Mouse (Mus musculus): Measurements from ENCODE around the gene Prdm2.

Gene Prdm2

DNA sequence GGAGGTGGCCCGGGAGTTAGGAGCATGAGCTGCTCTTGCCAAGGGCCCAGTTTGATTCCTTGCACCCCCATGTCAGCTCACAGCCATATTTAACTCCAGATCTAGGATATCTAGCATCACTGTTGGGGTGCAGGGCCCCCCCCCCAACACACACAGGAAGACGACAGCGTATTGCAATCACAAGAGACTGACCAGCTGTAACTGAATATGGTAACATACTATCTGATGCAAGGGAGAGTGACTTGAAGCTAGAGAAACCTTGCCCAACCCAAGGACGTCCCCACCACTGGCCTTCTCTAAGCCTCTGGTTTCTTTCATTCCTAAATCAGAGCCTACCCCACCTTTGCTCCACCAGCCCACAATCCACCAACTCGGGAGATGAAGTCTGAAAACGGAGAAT lies 105.8 kb downstream of the Prdm2 start:
- no peak for DNase-seq (ENCODE audit: extremely low spot score, low spot score)

DNA sequence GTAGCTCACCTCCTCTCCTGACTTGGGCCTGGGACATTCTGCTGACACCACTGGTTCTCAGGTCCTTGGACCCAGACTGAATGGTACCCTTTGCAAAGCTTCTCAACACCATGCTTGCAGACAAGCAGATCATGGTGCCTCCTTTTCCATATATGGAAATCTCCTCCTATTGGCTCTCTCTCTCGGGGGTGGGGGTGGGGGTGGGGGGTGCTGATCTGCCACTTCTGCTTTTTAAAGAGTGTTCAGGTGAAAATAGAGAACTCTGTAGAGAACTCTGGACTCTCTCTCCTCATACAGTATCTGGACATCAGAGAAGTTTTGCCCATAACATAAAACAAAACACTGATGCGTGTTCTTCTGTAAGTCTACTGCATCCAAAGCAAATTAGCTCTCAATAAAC lies 106.2 kb downstream of the Prdm2 start:
- no peak for DNase-seq (ENCODE audit: extremely low spot score, low spot score)

DNA sequence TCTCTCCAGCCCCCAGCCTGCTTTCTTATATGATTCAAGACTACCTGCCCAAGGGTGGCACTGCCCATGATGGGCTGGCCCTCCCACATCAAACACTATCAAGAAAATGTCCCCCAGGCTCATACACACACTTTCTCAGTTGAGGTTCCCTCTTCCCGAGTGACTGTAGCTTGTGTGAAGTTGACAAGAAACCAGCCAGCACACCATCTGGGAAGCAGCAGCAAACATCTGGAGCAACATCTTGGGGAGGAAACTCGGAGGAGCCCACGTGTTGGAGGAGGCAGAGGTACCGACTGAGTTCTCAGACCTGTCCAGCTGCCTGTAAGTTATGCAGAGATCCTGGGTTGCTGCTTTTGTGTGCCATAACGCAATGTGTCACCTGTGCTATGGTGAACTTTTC lies 108.1 kb downstream of the Prdm2 start:
- no peak for DNase-seq (ENCODE audit: extremely low spot score, low spot score)

DNA sequence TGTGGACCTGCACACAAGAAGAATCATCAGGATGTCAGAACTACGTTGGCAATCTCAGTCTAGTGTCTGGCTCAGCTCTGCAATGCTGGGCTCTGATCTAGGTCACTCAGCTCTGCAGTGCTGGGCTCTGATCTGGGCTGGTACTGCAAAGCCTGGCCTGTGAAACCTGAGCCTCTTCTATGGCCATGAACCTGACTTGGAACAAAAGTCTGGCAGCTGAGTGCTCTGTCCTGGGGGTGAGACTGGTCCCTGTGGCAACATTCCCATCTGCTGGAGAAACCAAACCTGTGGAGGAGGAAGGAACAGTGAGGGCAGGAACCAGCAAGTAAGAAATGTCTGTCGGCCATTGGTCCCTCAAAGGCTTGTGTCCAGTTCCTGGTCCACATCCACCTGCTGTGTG lies 109.0 kb downstream of the Prdm2 start:
- no peak for DNase-seq (ENCODE audit: extremely low spot score, low spot score)

DNA sequence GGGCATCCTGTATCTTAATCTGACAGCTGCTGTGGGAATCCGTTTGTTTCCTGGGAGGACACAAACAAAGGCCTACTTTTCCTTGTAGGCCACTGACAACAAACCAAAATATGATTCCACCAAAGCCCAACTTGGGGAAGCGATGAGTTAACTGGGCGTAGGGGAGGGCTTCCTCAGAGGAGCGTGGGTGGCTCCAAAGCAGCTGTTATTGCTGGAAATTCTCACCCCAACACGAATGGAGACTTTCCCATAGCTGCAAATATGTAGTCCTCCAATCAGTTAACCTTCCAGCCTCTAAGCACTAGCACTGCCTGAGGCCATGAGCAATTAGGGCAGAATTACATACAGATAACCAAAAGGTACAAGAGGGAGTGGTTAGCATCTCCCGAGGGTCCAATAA lies 112.6 kb downstream of the Prdm2 start:
- no peak for DNase-seq (ENCODE audit: extremely low spot score, low spot score)

DNA sequence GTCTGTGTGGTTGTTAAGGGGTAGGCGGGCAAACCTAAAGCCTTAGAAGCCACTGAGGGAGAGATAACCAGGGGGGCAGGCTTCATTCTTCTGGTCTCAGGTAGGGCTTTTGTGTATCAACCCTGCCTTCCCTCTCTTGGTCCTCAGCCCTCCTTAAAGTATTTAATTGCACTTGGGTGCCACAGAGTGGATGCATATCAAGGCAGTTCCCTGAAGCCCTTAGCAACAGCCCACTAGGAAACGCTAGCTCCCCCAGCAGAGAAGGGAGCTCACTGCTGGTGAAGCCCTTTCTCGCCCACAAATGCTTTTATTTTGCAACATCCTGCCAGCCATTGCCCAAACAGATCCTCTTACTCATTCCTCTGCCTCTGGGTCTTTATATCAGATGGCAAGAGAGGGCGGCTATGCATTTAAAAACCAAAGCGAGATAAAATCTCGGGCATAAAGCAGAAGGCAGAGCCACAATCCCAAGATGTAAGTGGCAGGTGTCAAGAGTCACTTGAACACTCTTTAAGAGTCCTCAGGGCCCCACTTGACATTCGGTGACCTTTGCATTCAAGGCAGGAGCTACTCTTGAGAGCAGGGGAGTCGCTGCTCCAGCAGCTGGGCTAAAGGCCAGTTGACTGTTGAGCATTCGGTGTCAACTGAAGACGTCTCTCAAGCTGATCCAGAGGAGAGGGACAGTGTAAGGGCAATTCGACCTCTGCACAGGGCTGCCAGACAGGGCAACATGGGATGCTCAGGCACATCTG lies 113.3 kb downstream of the Prdm2 start:
- DNase-seq (ENCODE audit: extremely low spot score, low spot score): no peak

DNA sequence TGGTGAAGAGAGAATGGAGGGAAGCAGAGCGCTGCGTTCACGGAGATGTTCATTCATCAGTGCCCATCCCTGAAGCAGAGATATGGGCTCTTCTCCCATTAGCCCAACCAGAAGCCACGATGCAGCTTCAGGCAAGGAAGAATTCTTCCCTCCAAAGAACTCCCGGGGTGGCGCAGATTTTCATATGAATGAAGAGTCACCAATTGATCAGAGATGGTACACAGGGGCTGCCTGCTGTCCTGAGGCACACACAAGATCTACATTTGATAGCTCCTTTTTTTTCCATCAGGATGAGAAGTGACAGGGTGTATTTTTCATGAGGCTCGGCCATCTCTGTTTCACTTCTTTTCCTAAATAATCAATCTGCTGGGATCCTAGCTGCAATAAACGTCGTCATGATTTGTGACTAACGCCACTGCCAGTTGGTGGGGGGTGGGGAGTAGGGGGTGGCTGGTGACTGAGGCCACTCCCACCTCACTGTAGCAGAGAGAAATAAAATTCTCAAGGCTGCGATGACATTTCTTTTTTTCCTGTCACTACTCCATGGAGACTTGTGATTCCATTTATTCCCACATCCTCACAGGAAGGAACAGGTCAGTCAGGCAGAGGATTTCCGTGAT lies 120.6 kb downstream of the Prdm2 start:
- no peak for DNase-seq (ENCODE audit: extremely low spot score, low spot score)

DNA sequence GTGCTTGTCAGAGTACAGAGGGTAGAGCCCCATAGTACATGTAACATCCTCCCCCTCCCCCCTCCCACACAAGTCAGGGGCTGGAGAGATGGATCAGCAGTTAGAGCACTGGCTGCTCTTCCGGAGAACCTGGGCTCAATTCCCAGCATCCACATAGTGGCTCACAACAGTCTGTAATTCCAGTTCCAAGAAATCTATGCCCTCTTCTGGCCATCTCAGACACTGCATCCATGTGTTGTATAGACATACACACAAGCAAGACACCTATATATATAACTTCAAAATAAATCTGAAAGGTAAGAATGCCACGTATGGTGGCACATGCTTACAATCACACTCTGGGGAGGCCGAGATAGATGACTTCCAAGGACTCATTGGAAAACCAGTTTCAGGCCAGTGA lies 122.2 kb downstream of the Prdm2 start:
- DNase-seq (ENCODE audit: extremely low spot score, low spot score): no peak

DNA sequence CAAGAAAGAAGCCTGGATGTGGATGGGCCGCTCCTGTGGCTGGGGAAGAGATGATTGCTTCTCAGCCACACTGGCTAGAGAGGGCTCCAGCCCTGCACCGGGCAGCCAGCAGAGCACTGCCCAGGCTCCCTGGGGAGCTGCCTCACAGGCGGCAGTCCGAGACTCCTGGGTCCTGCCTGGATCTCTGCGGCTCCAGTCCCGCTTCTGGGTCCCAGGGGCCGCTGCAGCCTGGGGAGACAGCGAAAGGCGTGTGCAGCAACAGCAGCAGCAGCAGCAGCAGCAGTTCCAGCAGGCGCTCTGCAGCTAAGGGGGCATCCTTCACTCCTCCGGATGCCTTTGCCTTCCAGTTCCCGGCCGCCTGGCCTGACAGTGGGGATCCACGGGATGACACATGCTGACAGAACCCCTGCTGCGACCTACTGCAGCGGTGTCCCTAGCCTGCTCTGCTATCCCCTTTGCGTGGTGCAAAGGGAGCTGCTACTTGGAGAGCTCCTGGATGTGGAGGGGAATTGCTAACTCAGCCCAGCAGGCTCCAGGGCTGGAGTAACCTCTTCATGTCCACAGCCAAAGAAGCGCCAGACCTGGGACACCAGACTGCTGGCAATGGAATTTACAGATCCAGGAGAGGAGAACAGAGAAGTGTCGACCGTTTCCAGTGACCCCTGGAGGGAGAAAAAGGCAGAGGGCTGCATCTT lies 138.6 kb downstream of the Prdm2 start:
- DNase-seq (ENCODE audit: extremely low spot score, low spot score): peak; percentile 51

DNA sequence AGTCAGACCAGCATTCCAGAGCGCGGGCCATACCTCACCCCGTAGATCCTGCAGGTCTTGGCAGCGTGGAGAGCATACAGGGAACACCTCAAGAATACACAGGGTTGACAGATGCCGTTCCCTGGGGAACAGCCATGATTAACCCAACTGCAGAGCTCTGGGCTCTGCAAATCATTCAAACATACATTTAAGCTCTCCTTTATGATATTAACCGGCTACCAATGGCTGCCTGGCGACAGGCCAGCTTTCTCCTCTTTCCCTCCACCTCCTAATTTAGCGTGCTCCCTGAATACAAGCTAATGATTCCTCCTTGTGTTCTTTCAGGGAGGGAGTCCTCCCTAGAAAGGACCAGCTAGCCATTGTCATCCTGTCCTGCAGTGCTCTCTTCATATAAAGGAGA lies 141.0 kb downstream of the Prdm2 start:
- DNase-seq (ENCODE audit: extremely low spot score, low spot score): no peak

DNA sequence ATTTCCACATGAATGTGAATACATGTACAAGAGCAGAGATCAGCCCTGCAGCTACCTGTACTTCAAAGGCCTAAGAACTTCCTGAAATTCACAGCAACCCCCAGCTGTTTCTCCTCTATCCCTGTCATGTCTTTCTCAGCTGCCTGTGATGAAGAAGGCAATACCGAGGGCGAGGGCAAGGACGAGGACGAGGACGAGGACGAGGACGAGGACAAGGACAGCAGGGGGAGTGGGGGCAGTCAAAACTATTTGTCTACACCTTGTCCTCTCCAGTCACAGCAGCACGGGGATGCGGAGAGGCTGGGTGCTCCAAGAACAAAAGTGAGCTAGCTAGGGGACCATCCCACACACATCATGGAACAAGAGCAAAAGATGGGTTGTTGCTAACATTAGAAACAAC lies 145.8 kb downstream of the Prdm2 start:
- DNase-seq (ENCODE audit: extremely low spot score, low spot score): no peak

DNA sequence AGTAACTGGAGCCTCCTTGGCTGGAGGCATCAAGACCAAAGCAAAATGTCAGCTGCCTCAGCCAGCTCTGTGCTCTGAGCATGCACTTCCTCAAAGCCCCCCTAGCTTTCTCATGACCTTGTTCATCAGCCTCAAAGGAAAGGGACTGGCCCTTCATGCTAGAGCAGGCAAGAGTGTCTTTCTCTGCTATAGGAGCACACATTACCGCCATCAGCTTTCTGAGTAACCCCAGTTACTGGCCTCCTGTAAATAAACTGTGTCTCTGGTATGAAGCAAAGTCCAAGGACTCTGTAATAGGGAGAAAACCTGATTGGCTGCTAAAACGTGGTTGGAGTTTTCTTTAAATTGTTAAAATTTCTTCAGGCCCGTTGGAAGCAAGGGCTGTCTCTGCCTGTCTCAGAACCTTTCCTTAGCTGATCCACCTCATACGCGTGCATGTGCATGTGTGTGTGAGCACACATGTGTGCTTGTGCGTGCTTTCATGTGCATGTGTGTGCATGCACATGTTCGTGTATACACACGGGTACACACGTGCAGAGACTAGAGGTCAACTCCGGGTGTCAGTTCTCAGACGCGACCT lies 153.9 kb downstream of the Prdm2 start:
- no peak for DNase-seq (ENCODE audit: extremely low spot score, low spot score)

Data from neural tube, embryonic 10.5 days (tissue).